Mouse (Mus musculus): Measurements from ENCODE around the gene Tmem205. TPM values are rescaled to one million over a fixed set of nuclear protein-coding genes. Genes with fewer than 3 reads are reported as not detected.

The Tmem205 gene
- 19.4 and 24.1 TPM in 2 replicates for polyA plus RNA-seq (2012; rRNA removed)

DNA sequence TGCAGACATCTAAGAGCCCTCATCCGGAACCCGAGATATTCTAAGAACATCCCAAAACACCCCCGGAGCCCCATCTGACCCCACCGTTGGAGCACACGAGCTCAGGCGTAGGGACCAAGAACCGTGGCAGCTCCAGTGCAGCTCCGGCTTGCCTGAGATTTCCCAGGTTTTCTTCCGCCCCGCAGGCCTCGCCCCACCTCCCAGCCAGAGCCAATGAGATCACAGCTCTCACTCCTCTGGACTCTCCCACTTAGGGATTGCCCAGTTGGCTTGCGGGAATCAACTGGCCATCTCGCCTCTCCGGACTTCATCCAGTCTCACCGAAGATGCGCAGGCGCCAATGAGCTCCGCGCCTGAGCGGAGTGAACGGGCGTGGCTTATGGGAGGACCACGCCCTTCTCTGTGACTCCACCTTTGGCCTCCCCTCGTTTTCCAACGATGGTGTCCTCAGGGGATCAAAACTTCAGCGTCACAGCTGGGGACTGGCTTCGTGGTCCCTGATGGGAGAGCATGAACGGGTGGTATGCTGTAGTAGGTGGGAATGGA lies at the start of gene Tmem205, which contains the start of gene Ccdc159:
TSS of gene Tmem205 (minus strand) at position 349 of the 546 bp plus-strand sequence.
TSS of gene Ccdc159 (plus strand) at position 264 of the 546 bp plus-strand sequence.
- Histone ChIP-seq H3K36me3 (ENCODE audit: control insufficient read depth, insufficient read depth, low read length) (no peaks in the 10 kb centered on the region), H3K4me3 (ENCODE audit: extremely low read depth, insufficient read depth, insufficient read length) (peak within 1 kb of the TSS; percentile 44), H3K4me1 (ENCODE audit: control insufficient read depth, insufficient read depth, insufficient read length) (no peaks in the 10 kb centered on the region; the same call in none of the 2 replicates), H3K27ac (ENCODE audit: insufficient read depth, low read length) (no peak within 1 kb of the TSS), H3K27me3 (ENCODE audit: control insufficient read depth, insufficient read depth, low read length) (no peaks in the 10 kb centered on the region)
- WGBS: 1% methylated on average over 28 of the region's 28 CpGs
- TF ChIP-seq POLR2A (IDR thresholded peaks at IDR 0.05; ENCODE audit: low read depth, low read length) (no peak), CTCF (IDR thresholded peaks at IDR 0.05; ENCODE audit: extremely low read depth, insufficient read depth, insufficient read length, insufficient replicate concordance) (no peak)
- no peak for DNase-seq (ENCODE audit: low read depth in 1 of 2, low spot score in 2 of 2)

GRCm38 (mm10) chr9:21976626-21977175 lies 49.3 kb upstream of the Tmem205 start:
- DNase-seq (ENCODE audit: low read depth in 1 of 2, low spot score in 2 of 2): no peak
- 89% methylated on average over 10 of the region's 10 CpGs for WGBS
- H3K4me3 ChIP-seq (ENCODE audit: extremely low read depth, insufficient read depth, insufficient read length): no peak overlapping the region
- no peaks in the 10 kb centered on the region for H3K4me1 ChIP-seq (ENCODE audit: control insufficient read depth, insufficient read depth, insufficient read length)
- H3K36me3 ChIP-seq (ENCODE audit: control insufficient read depth, insufficient read depth, low read length): no peaks in the 10 kb centered on the region
- no peak overlapping the region for H3K27ac ChIP-seq (ENCODE audit: insufficient read depth, low read length)
- TF ChIP-seq POLR2A (IDR thresholded peaks at IDR 0.05; ENCODE audit: low read depth, low read length) (no peak), CTCF (IDR thresholded peaks at IDR 0.05; ENCODE audit: extremely low read depth, insufficient read depth, insufficient read length, insufficient replicate concordance) (no peak)
- H3K27me3 ChIP-seq (ENCODE audit: control insufficient read depth, insufficient read depth, low read length): no peaks in the 10 kb centered on the region

DNA sequence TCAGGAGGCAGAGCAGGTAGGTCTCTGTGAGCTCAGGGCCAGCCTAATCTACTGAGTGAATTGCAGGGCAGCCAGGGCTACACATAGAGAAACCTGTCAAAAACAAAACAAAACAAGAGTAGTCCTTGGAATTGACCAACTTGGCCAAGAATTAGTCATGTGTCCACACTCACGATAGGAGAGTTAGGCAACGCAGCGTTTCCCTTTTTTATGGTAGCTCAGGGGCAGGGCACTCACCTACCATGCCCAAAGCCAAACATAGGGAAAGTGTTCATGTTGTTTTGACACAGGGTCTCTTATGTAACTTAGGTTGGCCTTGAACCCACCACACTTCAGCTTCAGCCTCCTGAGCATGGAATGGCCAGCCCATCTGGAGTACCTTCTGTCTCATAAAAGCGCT lies 41.9 kb upstream of the Tmem205 start:
- Histone ChIP-seq H3K27me3 (ENCODE audit: control insufficient read depth, insufficient read depth, low read length) (no peaks in the 10 kb centered on the region), H3K36me3 (ENCODE audit: control insufficient read depth, insufficient read depth, low read length) (no peaks in the 10 kb centered on the region), H3K4me3 (ENCODE audit: extremely low read depth, insufficient read depth, insufficient read length) (no peak overlapping the region), H3K27ac (ENCODE audit: insufficient read depth, low read length) (no peak overlapping the region), H3K4me1 (ENCODE audit: control insufficient read depth, insufficient read depth, insufficient read length) (no peaks in the 10 kb centered on the region)
- WGBS: 85% methylated on average over 4 of the region's 4 CpGs
- TF ChIP-seq POLR2A (IDR thresholded peaks at IDR 0.05; ENCODE audit: low read depth, low read length): no peak
- TF ChIP-seq CTCF (IDR thresholded peaks at IDR 0.05; ENCODE audit: extremely low read depth, insufficient read depth, insufficient read length, insufficient replicate concordance): no peak
- no peak for DNase-seq (ENCODE audit: low read depth in 1 of 2, low spot score in 2 of 2)

DNA sequence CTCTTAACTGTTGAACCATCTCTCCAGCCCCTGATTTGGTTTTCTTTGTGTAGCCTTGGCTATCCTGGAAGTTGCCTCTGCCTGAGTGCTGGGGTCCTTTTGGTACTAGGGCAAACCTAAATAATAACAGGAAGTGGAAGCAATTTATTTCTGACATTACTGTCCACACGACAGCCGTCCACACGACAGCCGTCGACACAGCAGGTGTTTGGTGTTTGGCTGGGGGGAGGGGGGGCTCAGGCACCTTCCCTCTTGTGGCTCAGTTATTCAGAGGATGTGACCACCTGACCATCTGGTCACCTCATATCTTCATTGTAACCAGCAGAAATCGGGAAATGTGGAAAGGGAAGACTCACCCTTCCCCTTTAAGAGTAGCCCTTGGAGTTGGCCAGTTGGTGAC lies 41.5 kb upstream of the Tmem205 start:
- Histone ChIP-seq H3K27ac (ENCODE audit: insufficient read depth, low read length) (no peak overlapping the region), H3K4me1 (ENCODE audit: control insufficient read depth, insufficient read depth, insufficient read length) (no peaks in the 10 kb centered on the region), H3K36me3 (ENCODE audit: control insufficient read depth, insufficient read depth, low read length) (no peaks in the 10 kb centered on the region), H3K4me3 (ENCODE audit: extremely low read depth, insufficient read depth, insufficient read length) (no peak overlapping the region), H3K27me3 (ENCODE audit: control insufficient read depth, insufficient read depth, low read length) (no peaks in the 10 kb centered on the region)
- 26% methylated on average over 6 of the region's 6 CpGs for WGBS
- DNase-seq (ENCODE audit: low read depth in 1 of 2, low spot score in 2 of 2): no peak
- TF ChIP-seq CTCF (IDR thresholded peaks at IDR 0.05; ENCODE audit: extremely low read depth, insufficient read depth, insufficient read length, insufficient replicate concordance) (no peak), POLR2A (IDR thresholded peaks at IDR 0.05; ENCODE audit: low read depth, low read length) (no peak)

DNA sequence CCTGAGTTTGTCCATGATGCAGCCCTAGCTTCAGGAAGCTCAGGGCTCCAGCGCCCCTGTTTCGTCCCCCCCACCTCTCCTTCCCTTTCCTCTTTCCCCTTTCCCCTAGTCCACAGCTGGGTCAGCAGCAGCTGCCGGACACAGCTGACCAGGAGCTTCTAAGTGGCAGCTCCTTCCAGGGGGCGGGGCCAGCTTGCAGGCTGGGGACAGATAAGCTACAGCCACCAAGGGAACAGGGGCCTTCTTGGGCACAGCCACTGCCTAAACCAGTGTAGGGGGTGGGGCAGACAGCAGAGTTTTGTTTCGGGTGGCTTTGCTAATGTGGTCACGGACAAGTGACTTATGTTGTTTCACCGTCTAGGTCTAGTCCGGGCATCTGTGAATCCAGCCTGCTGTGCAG lies 36.1 kb upstream of the Tmem205 start, which contains the start of gene Epor:
TSS of gene Epor (minus strand) at position 90 of the 400 bp plus-strand sequence.
- 54% methylated on average over 8 of the region's 8 CpGs for WGBS
- no peaks in the 10 kb centered on the region for H3K36me3 ChIP-seq (ENCODE audit: control insufficient read depth, insufficient read depth, low read length)
- H3K4me1 ChIP-seq (ENCODE audit: control insufficient read depth, insufficient read depth, insufficient read length): peaks cover 12% of the 10 kb centered on the region
- peak within 1 kb of the TSS; percentile 50 for H3K4me3 ChIP-seq (ENCODE audit: extremely low read depth, insufficient read depth, insufficient read length)
- TF ChIP-seq POLR2A (IDR thresholded peaks at IDR 0.05; ENCODE audit: low read depth, low read length) (no peak), CTCF (IDR thresholded peaks at IDR 0.05; ENCODE audit: extremely low read depth, insufficient read depth, insufficient read length, insufficient replicate concordance) (no peak)
- no peak for DNase-seq (ENCODE audit: low read depth in 1 of 2, low spot score in 2 of 2)
- H3K27me3 ChIP-seq (ENCODE audit: control insufficient read depth, insufficient read depth, low read length): peaks cover 14% of the 10 kb centered on the region
- peak within 1 kb of the TSS; percentile 33; the same call in 1 of the 2 replicates for H3K27ac ChIP-seq (ENCODE audit: insufficient read depth, low read length)

- WGBS: 7% methylated on average over 34 of the region's 34 CpGs
- peak overlapping the region; percentile 50 for H3K4me3 ChIP-seq (ENCODE audit: extremely low read depth, insufficient read depth, insufficient read length)
Measured at GRCm38 (mm10) chr9:21962416-21963059, 35.2 kb upstream of the Tmem205 start.

More at GRCm38 (mm10) chr9:21962416-21963059, 35.2 kb upstream of the Tmem205 start:
- DNase-seq (ENCODE audit: low read depth in 1 of 2, low spot score in 2 of 2): peak in 1 of 2 experiments; percentile 34
- TF ChIP-seq POLR2A (IDR thresholded peaks at IDR 0.05; ENCODE audit: low read depth, low read length) (no peak), CTCF (IDR thresholded peaks at IDR 0.05; ENCODE audit: extremely low read depth, insufficient read depth, insufficient read length, insufficient replicate concordance) (no peak)
- peaks cover 12% of the 10 kb centered on the region for H3K4me1 ChIP-seq (ENCODE audit: control insufficient read depth, insufficient read depth, insufficient read length)
- H3K27ac ChIP-seq (ENCODE audit: insufficient read depth, low read length): peak overlapping the region; percentile 33; the same call in 1 of the 2 replicates
- peaks cover 14% of the 10 kb centered on the region for H3K27me3 ChIP-seq (ENCODE audit: control insufficient read depth, insufficient read depth, low read length)
- peaks cover 2% of the 10 kb centered on the region; the same call in 1 of the 2 replicates for H3K36me3 ChIP-seq (ENCODE audit: control insufficient read depth, insufficient read depth, low read length)

All from spleen, adult 2 months (tissue).